Mouse (Mus musculus) CH12.LX (cell line): Measurements from ENCODE around the gene Sacm1l. TPM values are rescaled to one million over a fixed set of nuclear protein-coding genes. Genes with fewer than 3 reads are reported as not detected.

ENCODE experiments used
- DNase-seq: peaks from one replicate; pipeline ENCODE4 v3.0.0-alpha.2; 2013; ENCODE audit errors: extremely low read depth
- H3K27ac ChIP-seq: 2 replicates; pipeline ENCODE4 v1.5.1; 2012; ENCODE audit warnings: low read depth, mild to moderate bottlenecking, control low read depth, moderate library complexity; ENCODE audit not compliant: insufficient read depth
- H3K27me3 ChIP-seq: replicated peaks from 2 replicates; pipeline ENCODE3; 2012; ENCODE audit warnings: inconsistent platforms
- H3K36me3 ChIP-seq, 2 experiments: replicated peaks in 1 of 2; 2 replicates each; pipeline versions ENCODE3 to v1.6.1; 2012; ENCODE audit warnings: inconsistent platforms in 1 of 2, low read length in 1 of 2, mild to moderate bottlenecking in 1 of 2, mixed read lengths in 1 of 2, moderate library complexity in 1 of 2; ENCODE audit not compliant: control insufficient read depth in 1 of 2, insufficient read depth in 1 of 2
- H3K4me1 ChIP-seq, 2 experiments: 2 replicates each; pipeline ENCODE4 v1.6.1; 2012; ENCODE audit warnings: inconsistent platforms in 1 of 2, moderate library complexity in 1 of 2; ENCODE audit not compliant: insufficient read depth in 2 of 2, control insufficient read depth in 1 of 2
- H3K4me2 ChIP-seq: 2 replicates; pipeline ENCODE4 v1.6.1; 2012; ENCODE audit warnings: low read depth, mild to moderate bottlenecking, control low read depth; ENCODE audit not compliant: poor library complexity, insufficient read depth, severe bottlenecking
- H3K4me3 ChIP-seq, 3 experiments: fragments of 150-350 bp in 1 of 3; sonication (generic) in 1 of 3; replicated peaks in 1 of 3; 2 replicates each; pipeline versions ENCODE3 to v1.5.1; 2011 to 2012; ENCODE audit warnings: low read depth in 2 of 3, low read length in 2 of 3, mild to moderate bottlenecking in 2 of 3, moderate library complexity in 2 of 3, control low read depth in 1 of 3, improper control_type of control experiment in 1 of 3, inconsistent platforms in 1 of 3, mixed read lengths in 1 of 3; ENCODE audit not compliant: poor library complexity in 1 of 3
- H3K79me2 ChIP-seq: replicated peaks from 2 replicates; pipeline ENCODE4 v1.6.1; 2012; ENCODE audit warnings: mild to moderate bottlenecking, moderate library complexity; ENCODE audit not compliant: control insufficient read depth, poor library complexity, insufficient read depth, severe bottlenecking; ENCODE audit errors: extremely low read depth
- H3K9ac ChIP-seq: 2 replicates; pipeline ENCODE4 v1.6.1; 2012; ENCODE audit warnings: low read depth, mild to moderate bottlenecking, control low read depth, moderate library complexity; ENCODE audit not compliant: insufficient read depth
- H3K9me3 ChIP-seq: replicated peaks from 2 replicates; pipeline ENCODE3; 2012; ENCODE audit warnings: low read length, inconsistent platforms, mixed read lengths
- EP300 ChIP-seq: IDR thresholded peaks from 2 replicates; pipeline ENCODE4 v1.6.1; 2011; ENCODE audit warnings: low read length, improper control_type of control experiment
- ETS1 ChIP-seq: conservative IDR thresholded peaks from 2 replicates; pipeline ENCODE4 v1.6.1; 2012; ENCODE audit warnings: low read depth, mild to moderate bottlenecking, inconsistent platforms, low read length, improper control_type of control experiment, moderate library complexity
- GABPA ChIP-seq: IDR thresholded peaks from 2 replicates; pipeline ENCODE4 v1.6.1; 2012; ENCODE audit warnings: low read depth, low read length, improper control_type of control experiment, inconsistent platforms; ENCODE audit not compliant: insufficient replicate concordance
- HCFC1 ChIP-seq: IDR thresholded peaks from 2 replicates; pipeline ENCODE4 v1.6.1; 2012; ENCODE audit warnings: low read depth, mild to moderate bottlenecking, inconsistent platforms, low read length, improper control_type of control experiment
- MAZ ChIP-seq: IDR thresholded peaks from 2 replicates; pipeline ENCODE4 v1.6.1; 2012; ENCODE audit warnings: low read depth, mild to moderate bottlenecking, inconsistent platforms, low read length, improper control_type of control experiment, moderate library complexity
- MXI1 ChIP-seq: IDR thresholded peaks from 2 replicates; pipeline ENCODE4 v1.6.1; 2011; ENCODE audit warnings: mild to moderate bottlenecking, low read depth, low read length, improper control_type of control experiment
- MYC ChIP-seq: IDR thresholded peaks from 2 replicates; pipeline ENCODE4 v1.6.1; 2011; ENCODE audit warnings: low read depth, mild to moderate bottlenecking, improper control_type of control experiment, low read length
- POLR2A ChIP-seq: IDR thresholded peaks from 2 replicates; pipeline ENCODE4 v1.6.1; 2011; ENCODE audit warnings: low read depth, mild to moderate bottlenecking, improper control_type of control experiment, low read length
- POLR2AphosphoS2 ChIP-seq: IDR thresholded peaks from 2 replicates; pipeline ENCODE4 v1.6.1; 2011; ENCODE audit warnings: low read depth, low read length, improper control_type of control experiment
- RAD21 ChIP-seq: IDR thresholded peaks from 2 replicates; pipeline ENCODE4 v1.6.1; 2011; ENCODE audit warnings: low read depth, mild to moderate bottlenecking, low read length, improper control_type of control experiment, moderate library complexity
- SIN3A ChIP-seq: IDR thresholded peaks from 2 replicates; pipeline ENCODE4 v1.6.1; 2012; ENCODE audit warnings: low read length, improper control_type of control experiment, inconsistent platforms
- TCF12 ChIP-seq: IDR thresholded peaks from 2 replicates; pipeline ENCODE4 v1.6.1; 2014; ENCODE audit warnings: low read depth, mild to moderate bottlenecking, inconsistent platforms, low read length, improper control_type of control experiment
- USF1 ChIP-seq: IDR thresholded peaks from 2 replicates; pipeline ENCODE4 v1.6.1; 2014; ENCODE audit warnings: low read depth, mild to moderate bottlenecking, inconsistent platforms, low read length, improper control_type of control experiment
- ZKSCAN1 ChIP-seq: IDR thresholded peaks from 2 replicates; pipeline ENCODE4 v1.6.1; 2012; ENCODE audit warnings: low read depth, inconsistent platforms, low read length, improper control_type of control experiment, borderline replicate concordance
- ZMIZ1 ChIP-seq: IDR thresholded peaks from 2 replicates; pipeline ENCODE4 v1.6.1; 2012; ENCODE audit warnings: low read depth, mild to moderate bottlenecking, inconsistent platforms, low read length, improper control_type of control experiment
- ZNF384 ChIP-seq: IDR thresholded peaks from 2 replicates; pipeline ENCODE4 v1.6.1; 2012; ENCODE audit warnings: low read depth, low read length, improper control_type of control experiment, inconsistent platforms
- dilution Hi-C: fragments of 300-500 bp; cut with MboI; formaldehyde crosslinking; loops from 2 replicates; pipeline ENCODE4 v1.14.3; 2020; ENCODE audit warnings: low sequenced_read_pairs; ENCODE audit not compliant: extremely low pct_unique_long_range_greater_than_20kb, extremely low pct_ligation_motif_present
- in situ Hi-C: fragments of 300-500 bp; cut with MboI; formaldehyde crosslinking; loops from 3 replicates; pipeline ENCODE4 v1.14.3; 2019; ENCODE audit warnings: low sequenced_read_pairs, low pct_ligation_motif_present, low pct_unique_long_range_greater_than_20kb, mixed read lengths
- polyA plus RNA-seq: library from polyadenylated mRNA; unstranded; fragments of >175 nt; gene quantifications from 2 replicates; pipeline ENCODE4 v1.2.1, GENCODE M21; 2012; ENCODE audit warnings: low read depth; ENCODE audit not compliant: insufficient read length
- total RNA-seq, 2 experiments: library from RNA; depleted of rRNA; stranded (reverse); fragments of 300-350 nt in 1 of 2; fragments of >200 nt in 1 of 2; gene quantifications; 2 replicates each; pipeline ENCODE4 v1.2.3; 2012 to 2014

Sacm1l gene
- total and polyA plus RNA-seq, 3 experiments: 31.1 to 67.6 (median 37.4) TPM

DNA sequence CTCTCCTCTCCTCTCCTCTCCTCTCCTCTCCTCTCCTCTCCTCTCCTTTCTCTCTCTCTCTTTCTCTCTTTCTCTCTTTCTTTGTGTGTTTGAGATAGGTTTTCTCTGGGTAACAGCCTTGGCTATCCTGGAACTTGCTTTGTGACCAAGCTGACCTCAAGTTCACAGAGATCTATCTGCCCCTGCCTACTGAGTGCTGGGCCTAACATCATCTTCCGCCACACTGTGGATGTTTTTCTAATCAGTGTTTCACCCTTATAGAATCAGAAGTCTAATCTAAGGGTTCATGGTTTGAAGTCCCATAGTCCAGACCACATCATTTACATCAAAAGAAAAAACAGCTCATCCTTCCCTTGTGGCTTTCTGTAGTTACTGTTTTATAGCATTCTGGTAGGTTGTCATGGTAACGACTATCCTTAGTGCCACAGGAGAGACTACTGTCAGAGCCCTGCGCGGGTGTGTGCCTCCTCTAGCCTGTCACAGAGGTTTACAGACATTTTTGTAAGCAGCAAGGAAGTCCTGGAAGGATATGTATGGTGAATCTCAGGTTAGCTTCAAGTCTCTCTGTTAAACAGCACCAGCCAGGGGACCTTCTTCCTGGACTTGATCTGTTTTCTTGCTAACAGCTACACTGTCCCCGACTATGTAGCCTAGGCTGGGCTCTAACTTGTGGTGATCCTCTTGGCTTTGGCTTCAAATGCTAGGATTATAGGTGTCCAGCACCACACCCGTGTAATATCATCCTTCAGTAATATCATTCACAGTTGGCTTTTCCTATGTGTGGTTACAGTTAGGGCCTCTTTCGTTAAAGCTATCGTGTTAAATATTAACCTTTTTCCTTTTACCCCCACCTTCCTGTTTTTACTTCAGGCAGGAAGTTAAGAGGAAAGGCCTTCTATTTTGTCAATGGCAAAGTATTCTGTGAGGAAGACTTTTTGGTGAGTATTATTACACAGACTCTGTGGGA, 19.6 kb upstream of the Sacm1l start:
- Histone ChIP-seq H3K27me3 (no peaks in the 10 kb centered on the region), H3K4me2 (peak overlapping the region; percentile 29; the same call in 1 of the 2 replicates), H3K79me2 (peaks cover 11% of the 10 kb centered on the region), H3K9me3 (no peaks in the 10 kb centered on the region), H3K27ac (peak overlapping the region; percentile 47; the same call in 1 of the 2 replicates), H3K4me3 (no peak overlapping the region)
- in situ Hi-C loops: no loop called here
- no peak for TF ChIP-seq USF1
- TF ChIP-seq MXI1: peak; percentile 65; the same call in 1 of the 2 replicates
- TF ChIP-seq ETS1: peak; percentile 26; the same call in 1 of the 2 replicates
- TF ChIP-seq RAD21: no peak
- no peak for TF ChIP-seq ZMIZ1
- no peak for TF ChIP-seq ZKSCAN1
- TF ChIP-seq EP300: peak; percentile 52; the same call in 1 of the 2 replicates
- no peak for TF ChIP-seq MAZ
- no peak for TF ChIP-seq POLR2AphosphoS2
- TF ChIP-seq ZNF384: peak; percentile 59
- TF ChIP-seq HCFC1: no peak
- TF ChIP-seq, all 38 proteins: peak for 4
- Histone ChIP-seq H3K9ac (no peak overlapping the region), H3K4me1 (peaks cover 16 to 56% of the 10 kb centered on the region in 2 experiments), H3K36me3 (peaks cover 49 to 80% of the 10 kb centered on the region in 2 experiments)
- peak; percentile 93 for DNase-seq
- dilution Hi-C loops: no loop called here

DNA sequence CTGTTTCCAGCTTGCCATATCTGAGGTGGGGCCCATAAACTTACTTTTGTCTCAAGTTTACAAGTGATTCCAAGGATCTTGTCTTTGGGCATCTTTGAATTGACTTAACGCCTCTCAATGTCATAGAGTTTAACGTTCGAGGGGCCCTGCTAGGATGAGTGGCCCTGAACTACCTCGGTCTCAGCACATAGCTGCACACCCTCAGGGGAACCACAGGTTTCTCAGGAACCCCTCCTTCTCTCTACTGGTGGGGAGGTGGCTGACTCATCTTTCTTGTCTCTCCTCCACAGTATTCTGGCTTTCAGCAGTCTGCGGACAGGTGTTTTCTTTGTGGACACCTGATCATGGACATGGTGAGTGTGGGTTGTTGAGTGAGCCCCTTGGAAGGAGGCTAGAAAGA, 18.6 kb upstream of the Sacm1l start:
- H3K36me3 ChIP-seq: peaks cover 43 to 81% of the 10 kb centered on the region in 2 experiments
- TF ChIP-seq GABPA (no peak), MXI1 (no peak), POLR2AphosphoS2 (no peak), ZKSCAN1 (no peak), POLR2A (no peak), TCF12 (no peak), MYC (no peak), SIN3A (no peak)
- no peaks in the 10 kb centered on the region for H3K9me3 ChIP-seq
- no peak overlapping the region for H3K9ac ChIP-seq
- H3K27me3 ChIP-seq: no peaks in the 10 kb centered on the region
- peaks cover 13 to 46% of the 10 kb centered on the region in 2 experiments for H3K4me1 ChIP-seq
- H3K4me2 ChIP-seq: no peak overlapping the region
- H3K79me2 ChIP-seq: peaks cover 11% of the 10 kb centered on the region
- in situ Hi-C loops (no loop called here), dilution Hi-C loops (no loop called here)
- no peak overlapping the region for H3K27ac ChIP-seq
- H3K4me3 ChIP-seq: no peak overlapping the region
- DNase-seq: no peak
